Mouse (Mus musculus) macrophage (primary cell): ENCODE results near the gene Angel2. TPM values are rescaled to one million over a fixed set of nuclear protein-coding genes. Genes with fewer than 3 reads are reported as not detected.

Experiments
- H3K27ac ChIP-seq: fragments of 350-480 bp; formaldehyde crosslinking; 2 replicates; pipeline ENCODE4 v1.9.0; 2021
- H3K36me3 ChIP-seq: fragments of 350-480 bp; formaldehyde crosslinking; 2 replicates; pipeline ENCODE4 v1.9.0; 2021; ENCODE audit errors: inconsistent target
- H3K4me3 ChIP-seq: fragments of 350-480 bp; formaldehyde crosslinking; 2 replicates; pipeline ENCODE4 v1.9.0; 2021; ENCODE audit errors: inconsistent target
- H3K79me2 ChIP-seq: fragments of 350-480 bp; formaldehyde crosslinking; 2 replicates; pipeline ENCODE4 v1.9.0; 2021; ENCODE audit errors: inconsistent target
- WGBS: methylation state at CpG from one replicate; pipeline ENCODE4 v1.1.7; 2026; ENCODE audit warnings: inconsistent platforms; ENCODE audit not compliant: missing documents; 5-methylcytosine and 5-hydroxymethylcytosine counted together
- polyA plus RNA-seq: library from polyadenylated mRNA; stranded (reverse); fragments of 250-400 nt; gene quantifications from 3 replicates; pipeline ENCODE4 v1.2.4, GENCODE M21; 2018; ENCODE audit warnings: inconsistent platforms

Gene Angel2
- polyA plus RNA-seq, 1 experiment from 2014 or later, result 31.0 TPM

DNA sequence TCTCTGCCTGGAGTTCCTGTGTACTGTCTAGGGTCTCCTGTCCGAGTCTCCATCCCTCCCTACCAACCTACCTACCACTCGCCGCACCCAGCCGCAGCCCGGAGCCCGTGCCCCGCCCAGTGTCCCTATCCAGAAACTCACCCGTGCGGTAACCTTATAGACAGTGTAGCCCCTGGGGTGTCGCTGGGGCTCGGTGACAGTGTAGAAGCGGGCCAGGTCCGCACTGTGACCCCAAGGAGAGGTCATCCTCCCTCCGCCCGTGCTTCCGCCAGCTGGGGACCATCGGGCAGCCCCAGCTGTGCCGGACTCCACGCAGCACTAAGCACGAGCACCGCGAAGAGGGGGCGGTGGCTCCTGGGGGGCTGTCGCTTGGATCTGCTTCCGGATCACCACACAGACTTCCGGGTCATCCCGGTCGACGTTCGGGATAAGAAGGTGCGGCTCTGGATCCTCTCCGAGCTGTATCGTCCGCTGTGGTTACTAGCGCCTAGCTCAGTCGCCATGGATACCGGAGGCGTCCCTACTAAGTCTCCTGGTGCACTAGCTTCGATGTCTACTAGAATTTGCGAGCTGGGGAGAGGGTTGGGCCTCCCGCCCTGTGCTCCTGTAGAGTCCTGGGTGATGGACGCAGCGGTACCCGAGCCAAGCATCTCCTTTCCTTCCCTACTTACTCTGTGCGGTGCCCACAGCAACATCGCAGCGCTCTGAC is 13.3 kb upstream of the Angel2 start, which contains the start of gene Rps6kc1:
Rps6kc1 (minus strand) TSS at position 356 of the 709 bp plus-strand sequence.
- no peaks in the 10 kb centered on the region for H3K36me3 ChIP-seq
- peak within 1 kb of the TSS; percentile 46 for H3K27ac ChIP-seq
- H3K79me2 ChIP-seq, result peaks cover 31% of the 10 kb centered on the region
- WGBS, result 2% methylated on average over 47 of the region's 47 CpGs
- peak within 1 kb of the TSS; percentile 84 for H3K4me3 ChIP-seq

DNA sequence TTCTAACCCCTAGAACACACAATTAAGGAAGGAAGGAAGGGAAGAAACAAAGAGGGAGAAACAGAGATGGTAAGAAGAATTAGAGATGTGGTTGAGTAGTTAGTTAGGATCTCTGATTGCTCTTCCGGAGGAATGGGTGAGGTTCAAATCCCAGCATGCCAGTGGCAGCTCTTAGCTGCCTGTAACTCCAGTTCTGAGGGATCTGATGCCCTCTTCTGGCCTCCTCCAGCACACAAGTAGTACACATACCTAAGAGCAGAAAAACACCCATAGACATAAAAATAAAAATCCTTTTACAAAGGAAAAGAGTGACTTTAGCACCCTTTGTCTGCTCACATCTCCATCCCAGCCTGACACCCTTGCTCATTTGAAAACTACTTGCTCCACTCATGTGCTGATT is 12.3 kb upstream of the Angel2 start:
- Histone ChIP-seq H3K4me3 (no peak overlapping the region), H3K27ac (no peak overlapping the region), H3K79me2 (peaks cover 21% of the 10 kb centered on the region), H3K36me3 (no peaks in the 10 kb centered on the region)
- WGBS, result 64% methylated on average over 1 of the region's 1 CpGs

DNA sequence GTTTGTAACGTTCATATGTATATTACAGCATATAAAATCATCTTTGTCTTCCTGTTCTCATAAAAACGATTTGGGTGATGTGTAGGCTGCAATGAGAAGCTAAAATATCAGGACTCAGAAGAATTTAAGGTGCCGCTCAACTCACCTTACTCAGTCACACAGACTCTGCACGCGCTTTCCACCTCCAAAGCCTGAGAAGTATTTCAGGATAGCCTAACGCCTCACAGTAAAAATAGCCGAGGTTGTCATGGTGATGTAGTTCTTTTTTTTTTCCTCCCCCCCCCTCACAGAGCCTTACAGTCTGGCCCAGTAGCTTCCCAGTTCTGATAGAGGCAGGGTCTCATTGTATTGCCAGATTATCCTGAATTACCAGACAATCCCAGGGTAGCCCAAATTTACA is 6.0 kb upstream of the Angel2 start:
- Histone ChIP-seq H3K36me3 (no peaks in the 10 kb centered on the region), H3K79me2 (no peaks in the 10 kb centered on the region), H3K4me3 (no peak overlapping the region), H3K27ac (no peak overlapping the region)
- WGBS, result 42% methylated on average over 7 of the region's 7 CpGs

DNA sequence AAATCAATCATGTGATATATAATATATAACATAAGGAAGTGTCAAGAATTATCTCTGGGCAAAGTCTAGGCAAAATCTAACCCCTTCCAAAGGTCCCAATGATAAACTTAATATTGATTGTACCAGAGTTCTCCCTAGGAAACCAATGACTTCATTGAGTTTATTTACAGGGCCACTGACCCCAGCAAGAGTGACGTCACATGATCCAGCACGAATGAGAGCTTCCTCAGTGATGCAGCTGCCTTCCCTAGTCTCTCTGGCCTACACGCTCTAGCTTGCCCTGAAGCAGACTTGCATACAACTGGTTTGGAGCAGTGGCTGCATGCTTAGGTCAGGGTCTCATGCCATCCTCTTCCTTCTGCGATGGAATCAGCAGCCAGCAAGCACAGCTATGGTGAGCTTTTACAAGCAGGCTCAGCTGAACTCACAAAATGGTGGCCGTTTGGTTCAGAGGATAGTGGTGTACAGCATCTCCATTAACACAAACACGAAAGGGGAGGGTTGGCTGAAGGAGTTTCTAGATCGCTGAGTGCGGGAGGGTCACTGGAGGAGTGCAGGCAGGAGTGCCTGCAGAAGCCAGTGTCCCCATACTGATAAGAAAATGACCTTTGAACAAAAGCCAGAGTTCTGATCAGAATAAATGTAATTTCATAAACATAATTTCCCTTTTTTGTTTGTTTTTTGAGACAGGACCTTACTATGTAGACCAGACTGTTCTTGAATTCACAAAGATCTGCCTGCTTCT is 5.0 kb upstream of the Angel2 start:
- no peaks in the 10 kb centered on the region for H3K79me2 ChIP-seq
- WGBS, result 85% methylated on average over 8 of the region's 8 CpGs
- no peaks in the 10 kb centered on the region for H3K36me3 ChIP-seq
- H3K4me3 ChIP-seq, result no peak overlapping the region
- no peak overlapping the region for H3K27ac ChIP-seq

DNA sequence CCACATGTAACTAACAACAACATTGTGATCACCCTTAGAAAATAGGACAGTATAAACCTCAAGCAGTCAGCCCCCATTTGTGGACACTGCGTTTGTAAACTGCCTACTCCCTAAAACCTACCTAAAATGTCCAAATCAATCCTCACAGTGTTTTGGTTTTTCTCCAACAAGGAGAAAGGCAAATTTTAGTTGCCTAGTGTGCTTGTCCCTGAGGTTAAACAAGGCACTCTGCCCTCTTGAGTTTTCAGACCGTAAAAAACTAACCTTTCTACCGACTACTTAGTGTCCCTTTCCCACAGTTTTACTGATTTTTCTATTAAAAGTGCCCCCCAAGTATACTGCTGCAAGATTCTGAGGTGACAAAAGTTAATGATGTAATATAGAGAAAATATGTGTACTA is 2.4 kb downstream of the Angel2 start:
- H3K4me3 ChIP-seq, result peak overlapping the region; percentile 78
- WGBS, result 98% methylated on average over 3 of the region's 3 CpGs
- H3K36me3 ChIP-seq, result no peaks in the 10 kb centered on the region
- H3K79me2 ChIP-seq, result peaks cover 24% of the 10 kb centered on the region
- H3K27ac ChIP-seq, result peak overlapping the region; percentile 82; the same call in 1 of the 2 replicates

DNA sequence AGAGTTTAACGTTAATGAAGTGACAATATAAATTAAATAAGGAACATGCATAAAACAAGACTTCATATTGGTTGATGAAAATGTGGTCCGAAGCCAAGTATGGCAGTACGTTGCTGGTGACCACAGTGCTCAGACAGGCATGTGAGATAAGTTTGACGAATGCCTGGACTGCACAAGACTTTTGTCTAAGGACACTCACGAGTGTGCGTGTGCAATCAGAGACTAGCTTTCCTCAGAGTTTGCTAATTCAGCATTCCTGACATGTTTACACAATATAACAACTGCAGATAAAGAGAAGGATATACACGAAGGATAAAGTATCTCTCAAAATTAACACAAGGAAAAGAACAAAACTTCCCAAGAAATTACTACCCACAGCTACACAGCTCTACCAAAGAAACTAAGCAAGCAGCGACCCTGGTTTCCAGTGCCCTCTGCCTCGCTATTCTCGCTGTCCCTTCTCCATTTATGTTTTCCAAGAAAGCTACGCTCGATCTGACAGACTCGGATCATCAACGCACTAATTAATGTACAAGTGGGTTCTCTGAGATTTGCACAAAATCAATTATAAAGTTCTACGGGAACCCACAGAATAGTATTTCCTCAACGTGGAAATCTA is 2.9 kb downstream of the Angel2 start:
- Histone ChIP-seq H3K36me3 (no peaks in the 10 kb centered on the region; the same call in 1 of the 2 replicates), H3K4me3 (peak overlapping the region; percentile 78), H3K79me2 (peaks cover 29% of the 10 kb centered on the region), H3K27ac (peak overlapping the region; percentile 82)
- WGBS, result 8% methylated on average over 15 of the region's 16 CpGs

DNA sequence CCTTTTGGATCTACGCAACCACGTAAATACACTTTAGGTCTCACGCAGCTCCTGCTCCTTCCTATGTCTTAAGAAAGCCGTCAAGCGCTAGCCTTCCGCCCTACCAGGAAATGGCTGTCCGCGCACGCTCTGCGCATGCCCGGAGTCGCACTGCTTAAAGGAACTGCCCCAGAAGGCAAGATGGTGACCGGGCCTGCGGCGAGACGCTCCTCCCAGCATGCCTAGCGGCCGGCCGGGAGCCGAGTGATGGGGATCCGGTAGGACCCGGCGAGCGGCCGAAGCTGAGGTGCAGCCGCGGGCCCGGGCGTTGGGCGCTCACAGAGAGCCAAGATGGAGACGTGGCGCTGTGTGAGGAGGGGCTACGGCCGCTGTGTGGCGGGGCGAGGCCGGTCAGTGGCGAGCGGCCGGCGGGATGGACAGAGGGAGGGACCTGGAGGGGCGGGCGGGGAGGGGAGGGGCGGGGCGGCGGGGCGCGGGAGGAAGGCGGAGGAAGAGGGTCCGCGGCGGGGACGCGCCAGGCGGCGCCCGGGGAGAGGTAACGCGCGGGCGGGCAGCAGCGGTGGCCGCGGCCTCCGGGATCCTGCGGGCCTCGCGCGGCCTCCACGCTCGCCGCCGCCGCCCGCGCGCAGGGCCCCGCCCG is 3.6 kb downstream of the Angel2 start:
- Histone ChIP-seq H3K36me3 (no peaks in the 10 kb centered on the region; the same call in 1 of the 2 replicates), H3K27ac (peak overlapping the region; percentile 82), H3K4me3 (peak overlapping the region; percentile 78), H3K79me2 (peaks cover 35% of the 10 kb centered on the region)
- WGBS, result under 1% methylated on average over 48 of the region's 79 CpGs

DNA sequence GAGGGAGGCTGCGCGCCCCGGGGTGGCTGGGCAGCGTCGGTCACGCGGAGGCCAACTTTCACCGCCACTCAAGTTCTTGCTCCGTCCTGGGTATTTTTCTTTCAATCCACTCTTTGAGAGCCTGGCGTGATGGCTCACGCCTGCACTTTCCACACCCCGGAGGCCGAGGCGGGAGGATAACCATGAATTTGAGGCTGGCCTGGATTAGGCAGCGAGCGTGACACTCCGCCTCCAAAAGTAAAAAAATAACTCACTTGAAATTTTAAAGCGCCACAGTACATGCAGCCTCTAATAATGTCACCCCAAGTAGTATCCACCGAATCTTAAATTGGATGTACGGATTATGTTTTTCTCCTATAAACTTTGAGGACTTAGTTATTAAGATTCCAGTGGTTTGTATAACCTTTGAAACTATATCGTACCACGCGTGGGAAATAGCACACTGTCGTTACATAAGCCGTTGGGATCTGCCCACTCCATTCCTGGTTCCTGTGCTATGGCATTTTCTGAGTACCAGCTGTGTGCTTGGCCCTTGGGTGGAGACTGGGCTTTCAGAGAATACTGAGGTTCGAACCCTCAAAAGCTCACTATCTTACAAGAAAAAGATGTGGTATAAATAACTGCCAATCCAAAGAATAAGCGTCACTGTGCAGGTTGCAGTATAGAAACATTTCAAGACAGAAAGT is 4.2 kb downstream of the Angel2 start:
- H3K36me3 ChIP-seq, result peaks cover 4% of the 10 kb centered on the region; the same call in 1 of the 2 replicates
- 3% methylated on average over 27 of the region's 27 CpGs for WGBS
- peaks cover 42% of the 10 kb centered on the region for H3K79me2 ChIP-seq
- H3K27ac ChIP-seq, result peak overlapping the region; percentile 82
- H3K4me3 ChIP-seq, result peak overlapping the region; percentile 72

DNA sequence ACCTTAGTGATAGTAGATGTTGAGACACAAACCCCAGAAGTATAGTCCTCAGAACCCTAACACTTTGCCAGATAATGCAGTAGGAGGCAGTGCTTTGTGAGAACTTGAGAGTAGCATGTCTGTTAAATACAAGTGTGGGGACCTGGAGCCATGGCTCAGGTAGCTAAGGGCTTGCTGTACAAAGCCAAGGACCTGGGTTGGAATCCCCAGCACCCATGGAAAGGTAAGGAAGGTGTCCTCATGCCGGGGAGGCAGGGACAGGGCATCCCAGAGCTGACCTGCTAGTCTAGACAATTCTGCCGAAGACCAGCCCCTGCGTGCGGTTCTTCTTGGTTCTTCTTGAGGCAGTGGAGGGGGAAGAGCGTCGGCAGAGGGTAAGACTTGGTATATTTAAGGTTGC is 5.3 kb downstream of the Angel2 start:
- Histone ChIP-seq H3K4me3 (no peak overlapping the region; the same call in 1 of the 2 replicates), H3K36me3 (peaks cover 14% of the 10 kb centered on the region), H3K79me2 (peaks cover 47% of the 10 kb centered on the region), H3K27ac (no peak overlapping the region)
- WGBS, result 98% methylated on average over 6 of the region's 6 CpGs

DNA sequence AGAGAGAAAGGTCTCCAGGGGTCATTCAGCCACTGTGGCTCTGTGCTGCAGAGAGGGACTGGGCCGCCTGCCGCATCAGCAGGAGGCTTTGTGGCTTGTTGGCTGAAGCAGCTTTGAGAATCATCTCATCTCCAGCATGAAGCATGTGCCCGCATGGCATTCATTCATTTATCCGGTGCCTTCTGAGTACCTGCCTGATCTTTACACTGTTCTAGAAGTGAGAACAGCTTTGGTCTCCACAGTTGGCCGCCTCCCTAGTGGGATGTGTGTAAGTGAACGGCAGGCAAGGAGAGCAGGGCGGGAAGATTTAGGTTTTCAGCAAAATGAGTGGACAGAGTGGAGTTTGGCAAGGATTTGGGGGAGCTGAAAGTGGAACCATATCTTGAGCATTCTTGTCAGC is 14.9 kb downstream of the Angel2 start:
- no peaks in the 10 kb centered on the region; the same call in 1 of the 2 replicates for H3K79me2 ChIP-seq
- no peak overlapping the region for H3K27ac ChIP-seq
- H3K36me3 ChIP-seq, result peaks cover 94% of the 10 kb centered on the region
- no peak overlapping the region for H3K4me3 ChIP-seq
- WGBS, result 95% methylated on average over 7 of the region's 7 CpGs

DNA sequence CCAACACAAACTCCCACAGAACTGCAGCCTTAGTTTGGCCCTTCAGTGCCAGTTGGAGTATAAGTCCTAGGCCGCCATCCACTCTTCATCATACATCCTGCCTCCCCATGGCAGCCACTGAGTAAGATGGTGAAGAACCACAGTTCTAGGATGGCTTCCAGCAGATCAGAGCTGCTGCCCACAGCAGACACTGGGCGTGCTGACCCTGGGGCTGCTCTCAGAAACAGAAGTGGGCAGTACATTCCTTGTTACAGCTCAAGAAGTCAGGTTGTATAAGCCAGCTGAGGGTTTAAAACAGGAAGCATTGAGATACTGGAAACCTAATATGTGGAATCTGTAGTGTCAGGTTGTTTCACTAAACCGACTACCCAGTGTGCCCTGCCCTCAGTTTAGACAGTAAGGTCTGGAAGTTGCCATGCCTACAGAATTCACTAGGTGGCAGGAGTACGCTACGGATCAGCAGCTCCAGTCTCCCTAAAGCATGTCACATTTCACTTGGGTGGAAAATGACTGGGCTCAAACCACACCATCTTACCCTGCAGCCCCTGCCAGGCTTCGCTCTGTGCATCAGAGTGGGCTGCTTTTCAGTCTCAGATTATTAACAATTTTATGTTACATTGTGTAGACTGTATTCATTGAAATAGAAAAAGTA is 19.3 kb downstream of the Angel2 start:
- peaks cover 64% of the 10 kb centered on the region for H3K36me3 ChIP-seq
- H3K27ac ChIP-seq, result no peak overlapping the region
- WGBS, result 59% methylated on average over 6 of the region's 6 CpGs

DNA sequence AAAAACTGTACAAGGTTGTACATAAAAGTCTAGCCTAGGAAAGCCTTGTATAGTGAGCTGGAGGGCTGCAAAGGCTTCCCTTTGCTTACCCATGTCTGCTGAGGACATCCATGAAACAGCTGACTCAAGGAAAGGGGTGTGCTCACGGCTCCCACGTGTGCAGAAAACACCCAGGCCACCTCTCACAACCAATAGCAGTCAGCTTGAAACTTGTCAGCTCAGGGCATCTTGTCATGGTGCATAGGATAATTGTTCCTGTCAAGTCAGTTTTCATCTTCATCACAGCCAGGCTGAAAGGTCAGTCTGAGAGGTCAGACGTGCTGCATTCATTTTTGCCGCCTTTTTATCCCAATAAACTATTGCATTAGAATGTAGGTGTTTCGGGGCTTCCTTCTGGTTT is 23.1 kb downstream of the Angel2 start:
- H3K27ac ChIP-seq, result no peak overlapping the region
- WGBS, result 94% methylated on average over 5 of the region's 5 CpGs
- H3K79me2 ChIP-seq, result no peaks in the 10 kb centered on the region
- H3K4me3 ChIP-seq, result no peak overlapping the region
- H3K36me3 ChIP-seq, result peaks cover 26% of the 10 kb centered on the region

More for the DNA sequence above, 19.3 kb downstream of the Angel2 start:
- H3K4me3 ChIP-seq, result no peak overlapping the region
- H3K79me2 ChIP-seq, result no peaks in the 10 kb centered on the region

DNA sequence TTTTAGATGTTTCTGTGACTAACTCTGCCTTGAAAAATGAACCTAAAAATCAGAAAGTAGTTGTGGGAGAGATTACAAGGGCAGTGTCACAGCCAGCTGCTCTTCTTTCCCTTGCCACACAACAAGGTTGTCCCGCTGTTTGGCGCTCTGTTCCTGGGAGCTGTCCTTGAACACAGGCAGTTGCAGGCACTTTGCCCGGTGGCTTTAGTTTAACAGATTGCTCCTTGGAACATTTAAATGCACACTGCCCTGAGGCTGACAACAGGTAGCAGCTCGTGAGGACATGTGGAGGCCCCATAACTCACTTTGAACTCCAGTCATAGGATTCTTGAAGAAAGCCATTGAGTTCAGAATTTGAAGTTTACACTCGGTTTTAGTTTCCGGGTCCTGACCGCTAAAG is 23.5 kb downstream of the Angel2 start:
- H3K27ac ChIP-seq, result no peak overlapping the region
- H3K79me2 ChIP-seq, result no peaks in the 10 kb centered on the region
- 98% methylated on average over 7 of the region's 7 CpGs for WGBS
- H3K4me3 ChIP-seq, result no peak overlapping the region
- H3K36me3 ChIP-seq, result peaks cover 23% of the 10 kb centered on the region
